Mouse (Mus musculus) layer of hippocampus, postnatal 36 days (tissue): ENCODE results near the gene Trim11. TPM values are rescaled to one million over a fixed set of nuclear protein-coding genes. Genes with fewer than 3 reads are reported as not detected.

Experiments
- DNase-seq, 2 experiments: peaks; one replicate each; pipeline ENCODE4 v3.0.0; 2022
- total RNA-seq, 2 experiments: library from RNA; stranded (reverse); gene quantifications; 2 replicates each; pipeline ENCODE4 v1.2.3; 2021

The Trim11 gene
- total RNA-seq, 2 experiments from 2014 or later, result 28.8 to 29.3 TPM

- DNase-seq, result peak in 1 of 2 experiments; percentile 30
Measured at GRCm38 (mm10) chr11:58957226-58957914, 20.5 kb upstream of the Trim11 start.

GRCm38 (mm10) chr11:58958536-58958935, 19.4 kb upstream of the Trim11 start:
- no peak for DNase-seq

DNA sequence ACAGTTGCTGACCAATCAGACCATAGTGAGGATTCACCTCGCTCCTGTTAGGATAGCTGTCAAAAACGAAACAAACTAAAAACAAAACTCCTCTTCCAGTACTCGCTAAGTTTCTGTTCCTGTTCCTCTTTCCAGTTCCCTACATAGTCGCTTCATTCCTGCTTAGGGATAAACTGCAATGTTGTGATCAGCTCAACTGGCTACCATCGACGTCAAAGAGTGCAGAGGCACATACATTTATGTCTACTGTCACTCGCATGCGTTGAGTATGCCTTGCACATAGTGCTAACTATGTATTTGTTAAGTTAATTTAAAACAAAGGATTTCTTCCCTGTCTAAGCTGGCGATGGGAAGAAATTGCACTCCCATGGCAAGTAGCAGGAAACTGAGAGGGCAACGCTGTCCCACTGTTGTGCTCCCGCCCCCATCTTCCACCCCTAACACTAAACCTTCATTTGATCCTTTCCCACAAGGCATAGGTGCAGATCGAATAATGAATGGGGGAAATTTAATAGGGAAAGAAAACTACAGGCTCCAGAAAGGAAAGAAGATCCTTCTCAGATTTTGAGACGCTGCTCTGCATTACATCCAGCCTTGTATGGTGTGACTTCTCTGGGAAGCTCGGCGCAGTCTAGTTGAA, 18.6 kb upstream of the Trim11 start:
- DNase-seq, result no peak

DNA sequence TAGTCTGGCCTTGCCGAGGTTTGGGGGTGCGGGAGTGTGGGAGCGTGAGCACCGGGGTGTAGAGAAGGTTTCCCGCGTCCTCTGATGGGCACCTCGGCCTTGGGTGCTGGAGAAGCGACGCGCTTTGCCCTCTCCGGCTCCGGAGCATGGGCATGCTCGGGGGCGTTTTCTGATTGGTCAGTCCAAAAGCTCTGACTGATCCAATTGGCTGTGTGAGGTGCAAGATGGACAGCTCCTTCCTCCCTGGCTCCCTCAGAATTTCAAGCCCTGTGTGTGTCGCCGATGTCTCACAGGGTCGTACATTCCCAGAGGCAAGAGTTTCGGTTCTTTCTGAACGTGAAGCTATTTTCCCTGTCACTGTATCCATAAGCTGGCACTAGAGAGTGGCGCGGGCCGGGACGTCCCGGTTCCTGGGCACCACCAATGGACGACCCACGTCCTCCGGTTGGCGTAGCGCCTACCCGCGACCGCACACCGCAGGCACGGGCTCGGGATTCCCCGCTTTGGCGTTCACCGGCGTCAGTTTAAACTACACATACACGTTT, 17.9 kb upstream of the Trim11 start:
- DNase-seq, result peak; percentile 73 to 75

DNA sequence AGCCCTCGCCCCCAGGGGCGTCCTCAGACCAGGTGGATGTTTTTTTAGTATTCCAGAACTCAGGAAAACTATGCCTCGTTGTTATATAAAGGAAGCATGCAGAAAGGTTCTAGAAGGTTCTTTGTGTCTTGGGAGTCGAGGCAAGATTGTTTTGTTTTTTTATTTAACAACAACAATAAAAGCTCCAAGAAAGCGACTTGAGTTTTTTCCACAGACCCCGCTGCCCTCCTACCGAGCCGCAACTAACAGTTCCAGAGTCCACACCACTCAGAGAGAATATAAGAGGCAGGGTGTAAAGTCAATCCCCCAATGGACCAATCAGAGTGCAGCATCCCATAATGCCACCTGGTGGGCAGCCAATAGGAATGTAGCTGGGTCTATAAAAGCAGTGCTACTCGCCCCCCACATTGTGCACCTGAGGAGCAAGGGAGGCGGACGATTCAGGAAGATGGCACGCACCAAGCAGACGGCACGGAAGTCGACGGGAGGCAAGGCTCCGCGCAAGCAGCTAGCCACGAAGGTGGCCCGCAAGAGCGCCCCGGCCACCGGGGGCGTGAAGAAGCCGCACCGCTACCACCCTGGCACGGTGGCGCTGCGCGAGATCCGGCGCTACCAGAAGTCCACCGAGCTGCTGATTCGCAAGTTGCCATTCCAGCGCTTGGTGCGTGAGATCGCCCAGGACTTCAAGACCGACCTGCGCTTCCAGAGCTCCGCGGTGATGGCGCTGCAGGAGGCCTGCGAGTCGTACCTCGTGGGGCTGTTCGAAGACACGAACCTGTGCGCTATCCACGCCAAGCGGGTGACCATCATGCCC, 16.3 kb upstream of the Trim11 start:
- no peak for DNase-seq

DNA sequence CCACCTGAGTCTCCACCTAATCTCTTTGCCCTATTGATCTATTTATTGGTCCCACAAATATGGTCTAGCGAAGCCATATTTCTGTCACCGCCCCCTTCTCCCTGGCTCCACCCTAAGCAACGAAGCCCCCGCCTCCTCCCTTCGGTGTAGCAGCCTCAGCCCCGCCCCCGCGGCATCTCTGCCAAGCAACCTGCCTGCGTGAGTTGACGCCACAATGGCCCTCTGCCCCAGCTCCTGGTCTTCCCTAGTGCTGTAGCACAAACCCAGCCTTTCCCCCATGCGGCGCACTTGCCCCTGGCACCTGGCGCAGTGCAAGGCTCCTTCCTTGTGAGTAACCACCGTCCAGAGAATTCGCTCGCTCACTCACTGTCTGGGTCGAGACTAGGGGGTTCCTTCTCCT, 14.3 kb upstream of the Trim11 start:
- no peak for DNase-seq

- DNase-seq, result no peak
Measured at GRCm38 (mm10) chr11:58964216-58964615, 13.7 kb upstream of the Trim11 start.

DNA sequence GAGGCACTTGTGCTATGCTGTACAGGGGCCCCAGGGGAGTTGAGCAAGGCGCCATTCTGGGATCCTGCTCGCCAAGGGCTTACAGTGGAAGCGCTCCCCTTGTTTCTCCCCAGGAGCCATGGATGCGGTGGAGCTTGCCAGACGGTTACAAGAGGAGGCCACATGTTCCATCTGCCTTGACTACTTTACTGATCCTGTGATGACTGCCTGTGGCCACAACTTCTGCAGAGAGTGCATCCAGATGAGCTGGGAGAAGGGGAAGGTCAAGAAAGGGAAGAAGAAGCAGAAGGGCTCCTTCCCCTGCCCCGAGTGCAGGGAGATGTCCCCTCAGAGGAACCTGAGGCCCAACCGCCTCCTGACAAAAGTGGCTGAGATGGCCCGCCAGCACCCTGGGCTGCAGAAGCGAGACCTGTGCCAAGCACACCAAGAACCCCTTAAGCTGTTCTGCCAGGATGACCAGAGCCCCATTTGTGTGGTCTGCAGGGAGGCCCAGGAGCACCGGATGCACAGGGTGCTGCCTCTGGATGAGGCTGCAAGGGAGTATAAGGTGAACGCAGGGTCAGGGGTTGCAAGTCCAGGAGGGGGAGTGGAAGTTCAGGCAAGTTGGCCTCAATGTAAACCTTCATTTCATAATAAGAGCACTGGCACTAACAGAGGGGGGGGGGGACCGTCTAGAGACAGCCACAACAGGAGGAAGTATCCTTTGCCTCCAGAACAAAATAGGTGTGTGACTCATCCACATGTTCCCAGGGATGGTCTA, 12.7 kb upstream of the Trim11 start:
- no peak for DNase-seq

GRCm38 (mm10) chr11:58967346-58967745, 10.5 kb upstream of the Trim11 start:
- DNase-seq, result no peak

DNA sequence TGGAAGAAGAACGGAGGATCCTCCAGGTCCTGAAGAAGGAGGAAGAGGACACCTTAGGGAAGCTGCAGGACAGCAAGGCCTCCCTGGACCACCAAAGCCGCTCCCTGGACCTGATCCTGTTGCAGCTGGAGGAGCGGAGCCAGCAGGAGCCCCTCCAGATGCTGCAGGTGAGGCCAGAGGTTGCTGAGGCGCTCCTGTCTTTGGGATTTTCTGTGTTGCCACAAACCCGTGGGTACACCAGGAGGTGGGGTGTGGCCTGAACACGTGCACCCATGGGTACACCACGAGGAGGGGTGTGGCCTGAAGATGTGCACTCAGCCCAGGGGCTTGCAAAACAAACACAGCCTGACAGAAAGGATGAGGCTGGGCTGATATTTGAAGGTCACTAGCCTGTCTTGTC, 9.3 kb upstream of the Trim11 start:
- no peak for DNase-seq

DNA sequence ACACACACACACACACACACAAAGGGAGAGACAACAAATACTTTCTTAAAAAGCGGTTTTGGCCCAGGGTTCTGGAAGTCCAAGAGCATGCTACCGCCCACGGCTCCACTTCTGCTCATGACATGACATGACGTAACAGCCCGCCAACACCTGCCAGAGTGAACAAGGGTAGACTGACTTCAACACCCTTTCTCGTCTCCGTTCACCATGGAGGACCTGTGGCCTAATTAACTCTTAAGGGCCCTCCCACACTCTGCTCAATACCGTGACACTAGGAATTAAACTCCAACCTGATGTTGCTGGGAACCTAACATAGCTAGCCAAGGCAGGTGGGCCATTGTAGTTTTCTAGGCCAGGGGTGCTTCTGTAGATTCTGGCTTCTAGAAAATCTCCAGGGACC, 8.9 kb upstream of the Trim11 start:
- DNase-seq, result no peak

- DNase-seq, result no peak
Measured at GRCm38 (mm10) chr11:58969659-58970058, 8.2 kb upstream of the Trim11 start.

DNA sequence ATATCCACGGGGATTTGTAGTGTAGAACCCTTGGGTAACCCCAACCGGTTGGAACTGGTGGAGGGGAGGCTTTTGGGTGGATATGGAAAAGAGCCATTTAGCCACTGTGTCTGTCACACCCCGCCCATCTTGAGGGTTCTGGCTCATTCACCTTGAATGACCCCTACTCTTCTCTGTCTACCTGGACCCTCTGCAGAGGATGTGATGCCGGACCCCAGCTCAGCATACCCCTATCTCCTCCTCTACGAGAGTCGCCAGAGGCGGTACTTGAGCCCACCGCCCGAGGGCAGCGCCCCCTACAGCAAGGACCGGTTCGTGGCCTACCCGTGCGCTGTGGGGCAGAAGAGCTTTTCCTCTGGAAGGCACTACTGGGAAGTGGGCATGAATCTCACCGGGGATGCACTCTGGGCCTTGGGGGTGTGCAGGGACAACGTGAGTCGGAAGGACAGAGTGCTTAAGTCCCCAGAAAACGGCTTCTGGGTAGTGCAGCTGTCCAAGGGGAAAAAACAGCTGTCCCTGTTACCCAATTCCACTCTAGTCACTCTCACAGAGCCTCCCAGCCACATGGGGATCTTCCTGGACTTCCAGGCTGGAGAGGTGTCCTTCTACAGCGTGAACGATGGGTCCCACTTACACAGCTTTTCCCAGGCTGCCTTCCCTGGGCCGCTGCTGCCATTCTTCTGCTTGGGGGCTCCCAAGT, 6.9 kb upstream of the Trim11 start:
- no peak for DNase-seq

- DNase-seq, result no peak
Measured at GRCm38 (mm10) chr11:58971796-58972195, 6.1 kb upstream of the Trim11 start.

GRCm38 (mm10) chr11:58974414-58974813, 3.5 kb upstream of the Trim11 start:
- DNase-seq, result no peak

DNA sequence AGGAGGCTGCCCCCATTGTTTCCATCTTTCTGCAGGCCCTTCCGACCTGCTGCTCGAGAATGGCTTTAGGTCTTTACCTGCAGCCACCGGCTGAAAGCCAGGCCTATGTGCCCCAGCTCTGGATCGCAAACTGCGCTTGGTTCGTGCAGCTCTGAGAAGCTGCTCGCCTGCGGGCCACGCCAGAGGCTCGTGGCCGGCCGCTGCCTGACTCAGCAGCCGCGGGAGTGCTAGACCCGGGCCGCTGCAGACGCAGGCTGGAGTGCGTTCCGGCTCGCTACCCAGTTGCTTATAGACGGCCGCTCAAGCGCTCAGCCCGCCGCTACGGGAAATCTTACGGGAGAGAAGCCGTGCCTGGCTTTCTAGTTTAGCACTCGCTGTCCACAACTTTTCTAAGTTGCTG, 743 bp upstream of the Trim11 start:
- no peak for DNase-seq

- DNase-seq, result no peak
Measured at GRCm38 (mm10) chr11:58977607-58978026, 276 bp upstream of the Trim11 start.

DNA sequence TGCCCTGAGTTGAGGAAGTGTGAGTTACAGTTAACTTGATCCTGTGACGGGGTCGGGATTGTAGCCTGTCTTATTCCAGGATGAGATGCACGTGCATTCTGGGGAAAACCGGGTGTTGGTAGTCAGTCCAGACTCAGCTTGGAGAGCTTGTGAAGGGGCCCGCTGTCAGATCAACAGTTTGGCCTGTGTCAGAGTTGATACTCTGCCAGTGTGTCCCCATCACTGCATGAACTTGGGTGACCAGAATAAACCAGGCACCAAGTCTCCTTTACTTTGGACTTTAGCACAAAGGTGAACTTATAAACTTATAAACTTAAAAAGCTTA, 775 bp downstream of the Trim11 start:
- no peak for DNase-seq

DNA sequence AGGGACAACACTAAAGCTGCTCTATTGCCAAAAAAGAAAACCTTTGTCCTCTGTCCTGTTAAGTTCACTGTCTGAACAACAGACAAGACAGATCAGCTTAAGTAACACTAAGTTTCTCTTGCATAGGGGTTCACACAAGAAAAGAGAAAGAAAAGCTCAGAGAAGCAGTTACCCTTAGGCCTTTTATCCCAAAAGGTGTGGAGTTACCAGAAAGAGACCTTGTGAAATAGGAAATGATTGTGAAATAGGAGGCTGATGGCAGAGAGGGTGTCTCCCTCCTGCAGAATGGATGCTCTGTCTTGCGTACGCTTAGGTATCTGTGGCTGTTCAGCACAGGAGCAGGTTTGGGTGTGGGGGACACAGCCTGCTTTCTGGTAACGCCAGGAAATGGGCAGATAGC, 1.3 kb downstream of the Trim11 start:
- no peak for DNase-seq

GRCm38 (mm10) chr11:58979661-58980060, 1.8 kb downstream of the Trim11 start:
- DNase-seq, result no peak

- no peak for DNase-seq
Measured at GRCm38 (mm10) chr11:58980381-58980990, 2.6 kb downstream of the Trim11 start.
